Mouse (Mus musculus) MEL (cell line): ENCODE results near the gene Rhog. TPM values are rescaled to one million over a fixed set of nuclear protein-coding genes. Genes with fewer than 3 reads are reported as not detected.

ENCODE experiments used
- DNase-seq: peaks from one replicate; pipeline ENCODE4 v3.0.0; 2011; ENCODE audit warnings: low read depth, low spot score
- H3K27ac ChIP-seq: 2 replicates; pipeline ENCODE4 v1.5.1; 2012; ENCODE audit warnings: low read depth, mild to moderate bottlenecking, control low read depth, low read length, moderate library complexity; ENCODE audit not compliant: control insufficient read depth
- H3K27me3 ChIP-seq, 2 experiments: fragments of 150-350 bp in 1 of 2; sonication (generic) in 1 of 2; 2 replicates each; pipeline ENCODE4 v1.6.1; 2012; ENCODE audit warnings: low read length in 2 of 2, mild to moderate bottlenecking in 2 of 2, improper control_type of control experiment in 1 of 2, moderate library complexity in 1 of 2; ENCODE audit not compliant: insufficient read depth in 2 of 2, control insufficient read depth in 1 of 2
- H3K36me3 ChIP-seq, 2 experiments: 2 replicates each; pipeline ENCODE4 v1.6.1; 2012 to 2014; ENCODE audit warnings: low read length in 2 of 2, improper control_type of control experiment in 1 of 2, inconsistent platforms in 1 of 2, mild to moderate bottlenecking in 1 of 2; ENCODE audit not compliant: insufficient read depth in 2 of 2, control insufficient read depth in 1 of 2
- H3K4me1 ChIP-seq, 2 experiments: fragments of 150-350 bp in 1 of 2; sonication (generic) in 1 of 2; 2 replicates each; pipeline ENCODE4 v1.6.1; 2012; ENCODE audit warnings: low read length in 2 of 2, improper control_type of control experiment in 1 of 2, mild to moderate bottlenecking in 1 of 2; ENCODE audit not compliant: insufficient read depth in 2 of 2, control insufficient read depth in 1 of 2
- H3K4me3 ChIP-seq, 2 experiments: fragments of 150-350 bp in 1 of 2; sonication (generic) in 1 of 2; 2 replicates each; pipeline ENCODE4 v1.5.1; 2012; ENCODE audit warnings: low read depth in 2 of 2, low read length in 2 of 2, mild to moderate bottlenecking in 2 of 2, moderate library complexity in 2 of 2, control low read depth in 1 of 2, improper control_type of control experiment in 1 of 2; ENCODE audit not compliant: control insufficient read depth in 1 of 2, insufficient read depth in 1 of 2
- H3K79me2 ChIP-seq: 2 replicates; pipeline ENCODE4 v1.6.1; 2012; ENCODE audit warnings: mild to moderate bottlenecking, low read length, moderate library complexity; ENCODE audit not compliant: control insufficient read depth, poor library complexity, insufficient read depth
- H3K9ac ChIP-seq: 2 replicates; pipeline ENCODE4 v1.6.1; 2012; ENCODE audit warnings: low read depth, mild to moderate bottlenecking, control low read depth, low read length, moderate library complexity; ENCODE audit not compliant: control insufficient read depth, poor library complexity, severe bottlenecking
- H3K9me3 ChIP-seq: fragments of 150-350 bp; sonication (generic); replicated peaks from 2 replicates; pipeline ENCODE4 v1.6.1; 2012; ENCODE audit warnings: mild to moderate bottlenecking, low read length, improper control_type of control experiment, moderate library complexity; ENCODE audit not compliant: insufficient read depth
- BHLHE40 ChIP-seq: IDR thresholded peaks from 2 replicates; pipeline ENCODE4 v1.6.1; 2012; ENCODE audit warnings: low read depth, mild to moderate bottlenecking, inconsistent platforms, low read length, improper control_type of control experiment, borderline replicate concordance
- CHD1 ChIP-seq: IDR thresholded peaks from 2 replicates; pipeline ENCODE4 v1.6.1; 2012; ENCODE audit warnings: low read depth, mild to moderate bottlenecking, inconsistent platforms, low read length, improper control_type of control experiment
- CTCF ChIP-seq, 3 experiments: IDR thresholded peaks in 2 of 3; conservative IDR thresholded peaks in 1 of 3; 2 replicates each; pipeline ENCODE4 v1.5.1; 2011 to 2012; ENCODE audit warnings: low read length in 3 of 3, low read depth in 2 of 3, mild to moderate bottlenecking in 2 of 3, improper control_type of control experiment in 1 of 3, inconsistent platforms in 1 of 3, mixed read lengths in 1 of 3, moderate library complexity in 1 of 3; ENCODE audit not compliant: control insufficient read depth in 1 of 3, insufficient read depth in 1 of 3, poor library complexity in 1 of 3, severe bottlenecking in 1 of 3
- ELF1 ChIP-seq: IDR thresholded peaks from 2 replicates; pipeline ENCODE4 v1.6.1; 2014; ENCODE audit warnings: low read depth, mild to moderate bottlenecking, inconsistent platforms, low read length, improper control_type of control experiment, moderate library complexity
- ETS1 ChIP-seq: IDR thresholded peaks from 2 replicates; pipeline ENCODE4 v1.6.1; 2012; ENCODE audit warnings: low read depth, mild to moderate bottlenecking, inconsistent platforms, low read length, improper control_type of control experiment, moderate library complexity
- GABPA ChIP-seq: IDR thresholded peaks from 2 replicates; pipeline ENCODE4 v1.6.1; 2012; ENCODE audit warnings: low read depth, mild to moderate bottlenecking, inconsistent platforms, low read length, improper control_type of control experiment, moderate library complexity
- HCFC1 ChIP-seq: IDR thresholded peaks from 2 replicates; pipeline ENCODE4 v1.6.1; 2012; ENCODE audit warnings: low read depth, mild to moderate bottlenecking, inconsistent platforms, low read length, improper control_type of control experiment, moderate library complexity
- JUND ChIP-seq: IDR thresholded peaks from 2 replicates; pipeline ENCODE4 v1.6.1; 2011; ENCODE audit warnings: low read depth, mild to moderate bottlenecking, improper control_type of control experiment, low read length
- MEF2A ChIP-seq: IDR thresholded peaks from 2 replicates; pipeline ENCODE4 v1.6.1; 2014; ENCODE audit warnings: low read depth, mild to moderate bottlenecking, inconsistent platforms, low read length, improper control_type of control experiment; ENCODE audit not compliant: poor library complexity, insufficient replicate concordance, severe bottlenecking; ENCODE audit errors: extremely low read depth
- MYB ChIP-seq: IDR thresholded peaks from 2 replicates; pipeline ENCODE4 v1.6.1; 2011; ENCODE audit warnings: mild to moderate bottlenecking, low read depth, low read length, improper control_type of control experiment
- NELFE ChIP-seq: IDR thresholded peaks from 2 replicates; pipeline ENCODE4 v1.6.1; 2011; ENCODE audit warnings: low read depth, low read length, improper control_type of control experiment
- POLR2A ChIP-seq, 2 experiments: IDR thresholded peaks; 2 replicates each; pipeline ENCODE4 v1.6.1; 2011 to 2012; ENCODE audit warnings: low read length in 2 of 2, mild to moderate bottlenecking in 2 of 2, control low read depth in 1 of 2, improper control_type of control experiment in 1 of 2, low read depth in 1 of 2, moderate library complexity in 1 of 2; ENCODE audit not compliant: control insufficient read depth in 1 of 2, insufficient read depth in 1 of 2, poor library complexity in 1 of 2
- SMC3 ChIP-seq: IDR thresholded peaks from 2 replicates; pipeline ENCODE4 v1.6.1; 2011; ENCODE audit warnings: low read depth, low read length, improper control_type of control experiment
- USF2 ChIP-seq, 2 experiments: IDR thresholded peaks; 2 replicates each; pipeline ENCODE4 v1.6.1; 2011 to 2012; ENCODE audit warnings: improper control_type of control experiment in 2 of 2, low read length in 2 of 2, borderline replicate concordance in 1 of 2, inconsistent platforms in 1 of 2, low read depth in 1 of 2, mild to moderate bottlenecking in 1 of 2; ENCODE audit not compliant: insufficient read depth in 1 of 2
- ZC3H11A ChIP-seq: IDR thresholded peaks from 2 replicates; pipeline ENCODE4 v1.6.1; 2012; ENCODE audit warnings: low read depth, mild to moderate bottlenecking, inconsistent platforms, low read length, improper control_type of control experiment
- ZKSCAN1 ChIP-seq: IDR thresholded peaks from 2 replicates; pipeline ENCODE4 v1.6.1; 2012; ENCODE audit warnings: low read depth, mild to moderate bottlenecking, inconsistent platforms, low read length, improper control_type of control experiment, moderate library complexity
- ZNF384 ChIP-seq: IDR thresholded peaks from 2 replicates; pipeline ENCODE4 v1.6.1; 2012; ENCODE audit warnings: low read depth, mild to moderate bottlenecking, inconsistent platforms, low read length, improper control_type of control experiment
- polyA plus RNA-seq, 2 experiments: library from polyadenylated mRNA; stranded (reverse) in 1 of 2; unstranded in 1 of 2; fragments of >175 nt in 1 of 2; fragments of >200 nt in 1 of 2; gene quantifications; 2 replicates each; pipeline versions ENCODE4 v1.2.1 to v1.2.4; 2012; ENCODE audit warnings: low replicate concordance in 2 of 2, low read depth in 1 of 2; ENCODE audit not compliant: insufficient read length in 2 of 2, insufficient read depth in 1 of 2, missing spikeins in 1 of 2
- total RNA-seq: library from RNA; depleted of rRNA; stranded (reverse); fragments of 300-350 nt; gene quantifications from 2 replicates; pipeline ENCODE4 v1.2.3, GENCODE M21; 2012

Rhog gene
- total and polyA plus RNA-seq, 3 experiments = 24.1 to 425 (median 347) TPM

GRCm38 (mm10) chr7:102282261-102282660 lies 26.4 kb upstream of the Rhog start:
- Histone ChIP-seq H3K4me3 (no peak overlapping the region), H3K27ac (no peak overlapping the region), H3K79me2 (peaks cover 33% of the 10 kb centered on the region), H3K36me3 (peaks cover 0 to 10% of the 10 kb centered on the region in 2 experiments; a peak in 2 of 4 replicates), H3K9ac (no peak overlapping the region), H3K9me3 (no peaks in the 10 kb centered on the region), H3K27me3 (no peaks in the 10 kb centered on the region), H3K4me1 (peaks cover 6 to 8% of the 10 kb centered on the region in 2 experiments; a peak in 3 of 4 replicates)
- DNase-seq = no peak
- TF ChIP-seq SMC3 (no peak), POLR2A (IDR thresholded peaks at IDR 0.05; ENCODE audit: control insufficient read depth in 1 of 2, insufficient read depth in 1 of 2, low read depth in 1 of 2, low read length in 2 of 2, poor library complexity in 1 of 2) (no peak), ZC3H11A (no peak), GABPA (no peak), CHD1 (no peak), ELF1 (no peak), MYB (no peak), ZKSCAN1 (no peak), HCFC1 (no peak), MEF2A (no peak), NELFE (no peak)

- no peak overlapping the region for H3K4me3 ChIP-seq
- no peak overlapping the region for H3K27ac ChIP-seq
- DNase-seq = no peak
- peaks cover 35% of the 10 kb centered on the region for H3K79me2 ChIP-seq
- H3K9me3 ChIP-seq = no peaks in the 10 kb centered on the region
- H3K4me1 ChIP-seq = peaks cover 6 to 8% of the 10 kb centered on the region in 2 experiments; a peak in 3 of 4 replicates
- TF ChIP-seq CTCF (IDR thresholded peaks at IDR 0.05 in 2 of 3, conservative IDR thresholded peaks at IDR 0.05 in 1 of 3; ENCODE audit: control insufficient read depth in 1 of 3, insufficient read depth in 1 of 3, low read depth in 2 of 3, low read length in 3 of 3, poor library complexity in 1 of 3, severe bottlenecking in 1 of 3) (no peak), MYB (no peak)
- TF ChIP-seq, all 39 proteins: peak for 0
- Histone ChIP-seq H3K27me3 (no peaks in the 10 kb centered on the region), H3K9ac (no peak overlapping the region), H3K36me3 (peaks cover 1 to 10% of the 10 kb centered on the region in 2 experiments; a peak in 2 of 4 replicates)
These were observed 25.5 kb upstream of the Rhog start for GRCm38 (mm10) chr7:102281403-102281802.

- peaks cover 63% of the 10 kb centered on the region for H3K79me2 ChIP-seq
- no peak overlapping the region for H3K27ac ChIP-seq
- peaks cover 6 to 30% of the 10 kb centered on the region in 2 experiments for H3K4me1 ChIP-seq
- no peak for TF ChIP-seq MYB
- TF ChIP-seq MEF2A = no peak
- no peak for TF ChIP-seq ETS1
- no peak for TF ChIP-seq CTCF (IDR thresholded peaks at IDR 0.05 in 2 of 3, conservative IDR thresholded peaks at IDR 0.05 in 1 of 3; ENCODE audit: control insufficient read depth in 1 of 3, insufficient read depth in 1 of 3, low read depth in 2 of 3, low read length in 3 of 3, poor library complexity in 1 of 3, severe bottlenecking in 1 of 3)
- no peak for TF ChIP-seq ZNF384
- no peak for TF ChIP-seq SMC3
- no peak for TF ChIP-seq USF2 (IDR thresholded peaks at IDR 0.05; ENCODE audit: borderline replicate concordance in 1 of 2, insufficient read depth in 1 of 2, low read depth in 1 of 2, low read length in 2 of 2)
- no peak for TF ChIP-seq JUND
- TF ChIP-seq BHLHE40 = no peak
- TF ChIP-seq POLR2A (IDR thresholded peaks at IDR 0.05; ENCODE audit: control insufficient read depth in 1 of 2, insufficient read depth in 1 of 2, low read depth in 1 of 2, low read length in 2 of 2, poor library complexity in 1 of 2) = no peak
- peaks cover 1 to 43% of the 10 kb centered on the region in 2 experiments; a peak in 3 of 4 replicates for H3K36me3 ChIP-seq
- no peaks in the 10 kb centered on the region for H3K27me3 ChIP-seq
- no peak for DNase-seq
- no peaks in the 10 kb centered on the region for H3K9me3 ChIP-seq
- no peak overlapping the region for H3K4me3 ChIP-seq
- H3K9ac ChIP-seq = no peak overlapping the region
These were observed 16.6 kb upstream of the Rhog start for GRCm38 (mm10) chr7:102272422-102272948.
